ENCODE assay signal across 15 mouse cellular contexts in genomic region chr15:78413083-78413718, GRCm38 (mm10). TPM values are rescaled to one million over a fixed set of nuclear protein-coding genes. Genes with fewer than 3 reads are reported as not detected.
DNase-seq lines count a peak whose midpoint lies in the region; ATAC-seq and TF ChIP-seq lines count a peak whose summit lies in the region.
"Had no signal": no experiment of that assay in that cellular context is flagged by ENCODE, and none has a peak within 500 bp of the region (broad histone marks: within the 10 kb centered on the region; RNA-seq: fewer than 3 reads in every experiment).

No protein-coding gene starts in this region.

- peaks cover 43% of the 10 kb centered on the region for H3K27me3 ChIP-seq in hindbrain, embryonic 10.5 days (ENCODE audit: insufficient read depth, poor library complexity, severe bottlenecking)
- H3K27me3 ChIP-seq in hindbrain, embryonic 12.5 days = peaks cover 36% of the 10 kb centered on the region
- peaks cover 45% of the 10 kb centered on the region for H3K27me3 ChIP-seq in limb, embryonic 10.5 days (ENCODE audit: low read depth, poor library complexity, severe bottlenecking)
- no peaks in the 10 kb centered on the region for H3K27me3 ChIP-seq in myocyte (ENCODE audit: control insufficient read depth, insufficient read depth, insufficient read length)

- 90% methylated on average over 14 of the region's 14 CpGs for WGBS in hindbrain, embryonic 10.5 days
- WGBS in hindbrain, embryonic 12.5 days = 86% methylated on average over 14 of the region's 14 CpGs
- 88% methylated on average over 14 of the region's 14 CpGs for WGBS in limb, embryonic 10.5 days

- H3K4me3 ChIP-seq in hindbrain, embryonic 10.5 days = no peak overlapping the region
- H3K4me3 ChIP-seq in hindbrain, embryonic 12.5 days = no peak overlapping the region
- H3K4me3 ChIP-seq in limb, embryonic 10.5 days = no peak overlapping the region
- no peak overlapping the region for H3K4me3 ChIP-seq in myocyte
- H3K4me3 ChIP-seq: limb, embryonic 13.5 days; neural tube, embryonic 13.5 days had no signal

- peaks cover 34% of the 10 kb centered on the region for H3K4me1 ChIP-seq in hindbrain, embryonic 10.5 days (replicated peaks)
- H3K4me1 ChIP-seq in hindbrain, embryonic 12.5 days = peaks cover 14% of the 10 kb centered on the region
- H3K4me1 ChIP-seq in limb, embryonic 10.5 days = peaks cover 11% of the 10 kb centered on the region

- no peaks in the 10 kb centered on the region for H3K9me3 ChIP-seq in hindbrain, embryonic 10.5 days
- no peaks in the 10 kb centered on the region for H3K9me3 ChIP-seq in hindbrain, embryonic 12.5 days (replicated peaks)
- no peaks in the 10 kb centered on the region for H3K9me3 ChIP-seq in limb, embryonic 10.5 days (replicated peaks)
- H3K9me3 ChIP-seq: limb, embryonic 13.5 days; neural tube, embryonic 13.5 days had no signal

- H3K9ac ChIP-seq in hindbrain, embryonic 12.5 days = no peak overlapping the region
- H3K9ac ChIP-seq: limb, embryonic 13.5 days; neural tube, embryonic 13.5 days had no signal

- no peak overlapping the region for H3ac ChIP-seq in myocyte (ENCODE audit: control insufficient read depth, insufficient read length)

- no peak for ATAC-seq in hindbrain, embryonic 12.5 days (ENCODE audit: low FRiP score)

- H3K27ac ChIP-seq in hindbrain, embryonic 10.5 days = peak overlapping the region; percentile 31; the same call in 1 of the 2 replicates
- no peak overlapping the region for H3K27ac ChIP-seq in hindbrain, embryonic 12.5 days
- peak overlapping the region; percentile 25; the same call in 1 of the 2 replicates for H3K27ac ChIP-seq in limb, embryonic 10.5 days
- H3K27ac ChIP-seq: limb, embryonic 13.5 days; neural tube, embryonic 13.5 days had no signal

- no peaks in the 10 kb centered on the region for H3K79me2 ChIP-seq in myocyte (ENCODE audit: control insufficient read depth, insufficient read depth)

- H3K36me3 ChIP-seq in hindbrain, embryonic 10.5 days = peaks cover 18% of the 10 kb centered on the region; the same call in 1 of the 2 replicates
- H3K36me3 ChIP-seq in hindbrain, embryonic 12.5 days = peaks cover 4% of the 10 kb centered on the region
- no peaks in the 10 kb centered on the region for H3K36me3 ChIP-seq in limb, embryonic 10.5 days
- H3K36me3 ChIP-seq in myocyte (ENCODE audit: control insufficient read depth, insufficient read depth) = no peaks in the 10 kb centered on the region

- H3K4me2 ChIP-seq in hindbrain, embryonic 12.5 days (replicated peaks) = no peak overlapping the region
- H3K4me2 ChIP-seq in myocyte (ENCODE audit: low read depth) = peak overlapping the region; percentile 0
- H3K4me2 ChIP-seq: limb, embryonic 13.5 days; neural tube, embryonic 13.5 days had no signal

- no peak for TF ChIP-seq POLR2A in myocyte (IDR thresholded peaks at IDR 0.05; ENCODE audit: insufficient read length, low read depth)

- DNase-seq in hindbrain, embryonic 10.5 days (ENCODE audit: low spot score) = no peak
- DNase-seq in c-Kit-negative CD71-positive TER-119-positive erythroid progenitor cells, embryonic 14.5 days (ENCODE audit: low read depth, low spot score) = peak; percentile 82
- no peak for DNase-seq in limb, embryonic 10.5 days (ENCODE audit: low spot score)
- no peak for DNase-seq in ovary, adult 18-20 months (ENCODE audit: low spot score)
- no peak for DNase-seq in right cerebral cortex, postnatal 25 days
- DNase-seq in neural tube, embryonic 10.5 days (ENCODE audit: extremely low spot score, low spot score) = no peak
- DNase-seq: gastrocnemius, postnatal 25 days had no signal

TF ChIP-seq in myocyte, 11 proteins besides CTCF, POLR2A, EP300 and RAD21:
- TF ChIP-seq MYOD1 (IDR thresholded peaks at IDR 0.05; ENCODE audit: control insufficient read depth in 1 of 3, insufficient read length in 2 of 3, low read depth in 2 of 3) (no peak), MYOG (IDR thresholded peaks at IDR 0.05; ENCODE audit: control insufficient read depth in 1 of 3, insufficient read depth in 1 of 3, insufficient read length in 2 of 3, low read depth in 2 of 3) (peak in 1 of 3 experiments; percentile 45), CEBPB (IDR thresholded peaks at IDR 0.05; ENCODE audit: insufficient read depth, poor library complexity, severe bottlenecking) (no peak), TCF3 (IDR thresholded peaks at IDR 0.05; ENCODE audit: insufficient read length, low read depth) (no peak), REST (IDR thresholded peaks at IDR 0.05; ENCODE audit: insufficient read depth, insufficient read length) (no peak)

RNA-seq across cellular contexts. Expression of gene Mpst, which starts 7.0 kb away (rescaled TPM):
- 1.4 and 1.5 TPM in 2 replicates for polyA plus RNA-seq in hindbrain, embryonic 10.5 days (2016; fragmentation: Nextera tagmentation; extraction: Ambion mirVana)
- 1.7 and 1.8 TPM in 2 replicates for polyA plus RNA-seq in hindbrain, embryonic 12.5 days (2016; fragmentation: Nextera tagmentation; extraction: Ambion mirVana)
- polyA plus RNA-seq in limb, embryonic 10.5 days (2016; fragmentation: Nextera tagmentation; extraction: Ambion mirVana) = 1.1 and 2.1 TPM in 2 replicates
- 77.1 TPM for polyA plus RNA-seq in myocyte (2012; fragmentation: generic; extraction: Trizol)

RNA-seq across cellular contexts. Expression of gene Tst, which starts 7.5 kb away (rescaled TPM):
- polyA plus RNA-seq in hindbrain, embryonic 10.5 days (2016; fragmentation: Nextera tagmentation; extraction: Ambion mirVana) = 7.7 and 10.9 TPM in 2 replicates
- polyA plus RNA-seq in hindbrain, embryonic 12.5 days (2016; fragmentation: Nextera tagmentation; extraction: Ambion mirVana) = 7.0 and 9.3 TPM in 2 replicates
- polyA plus RNA-seq in limb, embryonic 10.5 days (2016; fragmentation: Nextera tagmentation; extraction: Ambion mirVana) = 8.1 and 8.5 TPM in 2 replicates
- 9.8 TPM for polyA plus RNA-seq in myocyte (2012; fragmentation: generic; extraction: Trizol)

RNA-seq across cellular contexts. Expression of gene Kctd17, which starts 15.2 kb away (rescaled TPM):
- polyA plus RNA-seq in hindbrain, embryonic 10.5 days (2016; fragmentation: Nextera tagmentation; extraction: Ambion mirVana) = 66.4 and 73.5 TPM in 2 replicates
- polyA plus RNA-seq in hindbrain, embryonic 12.5 days (2016; fragmentation: Nextera tagmentation; extraction: Ambion mirVana) = 79.8 and 85.2 TPM in 2 replicates
- polyA plus RNA-seq in limb, embryonic 10.5 days (2016; fragmentation: Nextera tagmentation; extraction: Ambion mirVana) = 42.8 and 49.9 TPM in 2 replicates
- polyA plus RNA-seq in myocyte (2012; fragmentation: generic; extraction: Trizol) = 161 TPM

RNA-seq across cellular contexts. Expression of gene Tex33, which starts 17.5 kb away (rescaled TPM):
- not detected in 2 replicates for polyA plus RNA-seq in hindbrain, embryonic 10.5 days (2016; fragmentation: Nextera tagmentation; extraction: Ambion mirVana)
- not detected in 2 replicates for polyA plus RNA-seq in hindbrain, embryonic 12.5 days (2016; fragmentation: Nextera tagmentation; extraction: Ambion mirVana)
- polyA plus RNA-seq in limb, embryonic 10.5 days (2016; fragmentation: Nextera tagmentation; extraction: Ambion mirVana) = not detected in 2 replicates
- not detected for polyA plus RNA-seq in myocyte (2012; fragmentation: generic; extraction: Trizol)
- polyA plus RNA-seq: brain, embryonic 14.5 days; cortical plate, adult 2 months; hindbrain, embryonic 11.5 days; kidney, embryonic 14.5 days; limb, embryonic 13.5 days; neural tube, embryonic 13.5 days had no signal

RNA-seq across cellular contexts. Expression of gene Tmprss6, which starts 55.2 kb away (rescaled TPM):
- not detected in 2 replicates for polyA plus RNA-seq in hindbrain, embryonic 10.5 days (2016; fragmentation: Nextera tagmentation; extraction: Ambion mirVana)
- 0.14 TPM in 1 of 2 replicates, not detected in the other for polyA plus RNA-seq in hindbrain, embryonic 12.5 days (2016; fragmentation: Nextera tagmentation; extraction: Ambion mirVana)
- 0.06 TPM in 1 of 2 replicates, not detected in the other for polyA plus RNA-seq in limb, embryonic 10.5 days (2016; fragmentation: Nextera tagmentation; extraction: Ambion mirVana)
- polyA plus RNA-seq in myocyte (2012; fragmentation: generic; extraction: Trizol) = 0.08 TPM

Comparison
In these comparisons a context has a peak if more than half of its experiments do, and no peak if none do; other contexts are left out.
1. RNA of gene Mpst, which starts 7.0 kb away (polyA plus RNA-seq): 77.1 TPM in myocyte (single experiment); 1.1 to 2.1 TPM in limb, embryonic 10.5 days, 1.7 to 1.8 TPM in hindbrain, embryonic 12.5 days and 1.4 to 1.5 TPM in hindbrain, embryonic 10.5 days; every median in the first group is over 10 times any median in the second.